11 mouse cellular contexts compared by ENCODE assay signal in genomic region chr4:91157047-91157446, GRCm38 (mm10).
DNase-seq lines count a peak whose midpoint lies in the region.
"Had no signal": no experiment of that assay in that cellular context is flagged by ENCODE, and none has a peak within 500 bp of the region (broad histone marks: within the 10 kb centered on the region; RNA-seq: fewer than 3 reads in every experiment).

No protein-coding gene starts in this region.

- intact Hi-C loops in left cerebral cortex, postnatal 4 days (cut with DNase I) = no loop called here
- intact Hi-C loops in heart, postnatal 25 days (cut with DNase I) = no loop called here

- peak; percentile 14 for DNase-seq in adrenal gland, postnatal 14 days
- no peak for DNase-seq in adrenal gland, postnatal 36 days
- peak; percentile 60 for DNase-seq in left cerebral cortex, postnatal 4 days
- DNase-seq in left cerebral cortex, adult 11 months (ENCODE audit: low spot score) = no peak
- DNase-seq in heart, postnatal 25 days (ENCODE audit: low spot score) = peak; percentile 3
- DNase-seq in skeletal muscle tissue, adult 2 months (ENCODE audit: low read depth, low spot score) = peak; percentile 11
- no peak for DNase-seq in MN1 (ENCODE audit: low spot score)
- DNase-seq in retina, embryonic 14.5 days (ENCODE audit: low spot score) = no peak
- DNase-seq: cerebellum, adult 8-10 months; midbrain, embryonic 14.5 days; thymus, postnatal 4 days had no signal

Comparison
In these comparisons a context has a peak if more than half of its experiments do, and no peak if none do; other contexts are left out.
1. DNase-seq: peak in adrenal gland, postnatal 14 days (single experiment), left cerebral cortex, postnatal 4 days (single experiment), heart, postnatal 25 days (single experiment) and skeletal muscle tissue, adult 2 months (single experiment); none in adrenal gland, postnatal 36 days (0 of 2), left cerebral cortex, adult 11 months (single experiment), MN1 (single experiment) and retina, embryonic 14.5 days (single experiment).